Mouse (Mus musculus): ENCODE results near the gene Slmap.
"Not testable (repeated sequence)": the region's sequence is repeated elsewhere in the genome, so short reads cannot be mapped to it uniquely, and the experiment has no call there.

Gene Slmap

GRCm38 (mm10) chr14:26534757-26535479, at the start of gene Slmap:
Gene Slmap, minus strand, starts transcription at chr14:26534931.
- DNase-seq (ENCODE audit: low read depth, low spot score), result peak; percentile 99

GRCm38 (mm10) chr14:26583645-26584044, 48.9 kb upstream of the Slmap start:
- no peak for DNase-seq (ENCODE audit: low read depth, low spot score)

GRCm38 (mm10) chr14:26579346-26580343, 44.9 kb upstream of the Slmap start:
- DNase-seq (ENCODE audit: low read depth, low spot score), result peak; percentile 86

- DNase-seq (ENCODE audit: low read depth, low spot score), result no peak
Measured at GRCm38 (mm10) chr14:26578791-26579191, 44.1 kb upstream of the Slmap start.

GRCm38 (mm10) chr14:26576255-26576780, 41.6 kb upstream of the Slmap start:
- no peak for DNase-seq (ENCODE audit: low read depth, low spot score)

GRCm38 (mm10) chr14:26573556-26573955, 38.8 kb upstream of the Slmap start, which contains the start of gene Dennd6a:
Gene Dennd6a, plus strand, starts transcription at chr14:26573856.
- not testable (repeated sequence) for DNase-seq (ENCODE audit: low read depth, low spot score)

GRCm38 (mm10) chr14:26571951-26572675, 37.4 kb upstream of the Slmap start:
- no peak for DNase-seq (ENCODE audit: low read depth, low spot score)

GRCm38 (mm10) chr14:26569880-26570279, 35.1 kb upstream of the Slmap start:
- DNase-seq (ENCODE audit: low read depth, low spot score), result no peak

GRCm38 (mm10) chr14:26562247-26562646, 27.5 kb upstream of the Slmap start:
- no peak for DNase-seq (ENCODE audit: low read depth, low spot score)

- DNase-seq (ENCODE audit: low read depth, low spot score), result no peak
Measured at GRCm38 (mm10) chr14:26558536-26558935, 23.8 kb upstream of the Slmap start.

GRCm38 (mm10) chr14:26557581-26557980, 22.9 kb upstream of the Slmap start:
- no peak for DNase-seq (ENCODE audit: low read depth, low spot score)

- DNase-seq (ENCODE audit: low read depth, low spot score), result no peak
Measured at GRCm38 (mm10) chr14:26552853-26553252, 18.1 kb upstream of the Slmap start.

- DNase-seq (ENCODE audit: low read depth, low spot score), result no peak
Measured at GRCm38 (mm10) chr14:26552441-26552840, 17.7 kb upstream of the Slmap start.

GRCm38 (mm10) chr14:26550712-26551111, 16.0 kb upstream of the Slmap start:
- DNase-seq (ENCODE audit: low read depth, low spot score), result no peak

- DNase-seq (ENCODE audit: low read depth, low spot score), result no peak
Measured at GRCm38 (mm10) chr14:26547516-26548488, 13.1 kb upstream of the Slmap start.

GRCm38 (mm10) chr14:26542136-26542535, 7.4 kb upstream of the Slmap start:
- DNase-seq (ENCODE audit: low read depth, low spot score), result no peak

- DNase-seq (ENCODE audit: low read depth, low spot score), result no peak
Measured at GRCm38 (mm10) chr14:26540577-26540976, 5.8 kb upstream of the Slmap start.

- no peak for DNase-seq (ENCODE audit: low read depth, low spot score)
Measured at GRCm38 (mm10) chr14:26539241-26539640, 4.5 kb upstream of the Slmap start.

GRCm38 (mm10) chr14:26533821-26534756, 642 bp downstream of the Slmap start:
- DNase-seq (ENCODE audit: low read depth, low spot score), result peak; percentile 61

Data from CD4-positive helper T cell, adult 2 months (primary cell).